ENCODE assay signal across 11 mouse cellular contexts in genomic region chr3:115709118-115709574, GRCm38 (mm10). TPM values are rescaled to one million over a fixed set of nuclear protein-coding genes. Genes with fewer than 3 reads are reported as not detected.
A peak's percentile ranks its signal among the peaks of the same experiment; 100 is the strongest.
DNase-seq lines count a peak whose midpoint lies in the region; ATAC-seq and TF ChIP-seq lines count a peak whose summit lies in the region.
"Had no signal": no experiment of that assay in that cellular context is flagged by ENCODE, and none has a peak within 500 bp of the region (broad histone marks: within the 10 kb centered on the region; RNA-seq: fewer than 3 reads in every experiment).

No protein-coding gene starts in this region.

- H3K27ac ChIP-seq in liver, embryonic 14.5 days = no peak overlapping the region
- H3K27ac ChIP-seq: limb, embryonic 15.5 days had no signal

- H3K4me3 ChIP-seq in liver, embryonic 14.5 days (ENCODE audit: insufficient read depth in 1 of 2, low read depth in 2 of 2, low read length in 2 of 2) = no peak overlapping the region
- H3K4me3 ChIP-seq: limb, embryonic 15.5 days had no signal

- 63% methylated on average over 6 of the region's 6 CpGs for WGBS in liver, embryonic 14.5 days (ENCODE audit: insufficient replicate concordance)

- no peak overlapping the region for H3K4me2 ChIP-seq in liver, embryonic 14.5 days (ENCODE audit: low read depth)
- H3K4me2 ChIP-seq: limb, embryonic 15.5 days had no signal

- no peak for TF ChIP-seq EP300 in liver, embryonic 14.5 days (IDR thresholded peaks at IDR 0.05; ENCODE audit: low read depth)

- no peaks in the 10 kb centered on the region for H3K9me3 ChIP-seq in liver, embryonic 14.5 days (ENCODE audit: control insufficient read depth, low read length)
- H3K9me3 ChIP-seq: limb, embryonic 15.5 days had no signal

- intact Hi-C loops in heart, postnatal 14 days (cut with DNase I) = no loop called here

- H3K36me3 ChIP-seq in liver, embryonic 14.5 days (replicated peaks; ENCODE audit: control insufficient read depth, insufficient read depth, low read depth) = no peaks in the 10 kb centered on the region
- H3K36me3 ChIP-seq: limb, embryonic 15.5 days had no signal

- DNase-seq in adrenal gland, postnatal 14 days = peak; percentile 29
- peak; percentile 28 to 32 for DNase-seq in heart, postnatal 14 days
- no peak for DNase-seq in liver, embryonic 14.5 days (ENCODE audit: low read depth in 3 of 3, low spot score in 3 of 3)
- no peak for DNase-seq in thymus, postnatal 25 days
- no peak for DNase-seq in urinary bladder, adult 2 months (ENCODE audit: low spot score)
- no peak for DNase-seq in spleen, postnatal 4 days (ENCODE audit: low spot score in 2 of 2)
- DNase-seq in thymus, postnatal 4 days = no peak
- DNase-seq: cerebellum, adult 9-11 months; thymus, adult 2 months had no signal

- no peaks in the 10 kb centered on the region for H3K27me3 ChIP-seq in liver, embryonic 14.5 days (ENCODE audit: control insufficient read depth, insufficient read depth, low read length)
- H3K27me3 ChIP-seq: limb, embryonic 15.5 days had no signal

- H3K9ac ChIP-seq in liver, embryonic 14.5 days (replicated peaks) = no peak overlapping the region
- H3K9ac ChIP-seq: limb, embryonic 15.5 days had no signal

- peak; percentile 7 for ATAC-seq in CD4-positive, CD25-positive, alpha-beta regulatory T cell, adult 4 months
- ATAC-seq in liver, embryonic 14.5 days (ENCODE audit: insufficient read depth) = peak; percentile 32

- no peak for TF ChIP-seq CTCF in liver, embryonic 14.5 days (IDR thresholded peaks at IDR 0.05; ENCODE audit: low read depth)

- peaks cover 0 to 11% of the 10 kb centered on the region in 2 experiments; a peak in 3 of 4 replicates for H3K4me1 ChIP-seq in liver, embryonic 14.5 days (replicated peaks; ENCODE audit: control insufficient read depth in 2 of 2, insufficient read depth in 2 of 2, low read length in 1 of 2)

RNA-seq across cellular contexts. Expression of gene S1pr1, which starts 5.7 kb away (rescaled TPM):
- polyA plus RNA-seq in CD4-positive, CD25-positive, alpha-beta regulatory T cell, adult 4 months (2017; shearing (Covaris generic)) = 100 to 1,000 TPM; 195 to 238 TPM
- 50.8 and 66.3 TPM in 2 replicates for total RNA-seq in adrenal gland, postnatal 14 days (2021)
- 100 to 1,000 TPM in 1 of 2 experiments, 10 to 100 TPM in 1; 99.1 to 105 TPM for total RNA-seq in heart, postnatal 14 days (2021)
- 5.9 and 6.3 TPM in 2 replicates for polyA plus RNA-seq in liver, embryonic 14.5 days (2012; rRNA removed)
- polyA plus RNA-seq in liver, embryonic 14.5 days (2014; fragmentation: Nextera tagmentation; extraction: Ambion mirVana) = 5.6 and 6.3 TPM in 2 replicates
- polyA plus RNA-seq in urinary bladder, adult 2 months (2012; rRNA removed) = 17.0 and 18.3 TPM in 2 replicates

Comparison
In these comparisons a context has a peak if more than half of its experiments do, and no peak if none do; other contexts are left out.
1. DNase-seq: peak in adrenal gland, postnatal 14 days (single experiment) and heart, postnatal 14 days (2 of 2); none in liver, embryonic 14.5 days (0 of 3), thymus, postnatal 25 days (single experiment), urinary bladder, adult 2 months (single experiment), spleen, postnatal 4 days (0 of 2) and thymus, postnatal 4 days (single experiment).
2. RNA of gene S1pr1, which starts 5.7 kb away (polyA plus RNA-seq): 195 to 238 TPM in CD4-positive, CD25-positive, alpha-beta regulatory T cell, adult 4 months; 17.0 to 18.3 TPM in urinary bladder, adult 2 months and 5.6 to 6.3 TPM in liver, embryonic 14.5 days; every median in the first group is over 10 times any median in the second.